Mouse (Mus musculus): ENCODE measurements around the gene Gm3285.

Gm3285 gene

GRCm38 (mm10) chr10:77900126-77900525, 38.4 kb downstream of the Gm3285 start:
- no peak for DNase-seq (ENCODE audit: low spot score in 2 of 2)

GRCm38 (mm10) chr10:77900903-77901818, 39.4 kb downstream of the Gm3285 start:
- DNase-seq (ENCODE audit: low spot score in 2 of 2): no peak

- no peak for DNase-seq (ENCODE audit: low spot score in 2 of 2)
Measured at GRCm38 (mm10) chr10:77901871-77902210, 40.1 kb downstream of the Gm3285 start.

- peak; percentile 4 to 18 for DNase-seq (ENCODE audit: low spot score in 2 of 2)
Measured at GRCm38 (mm10) chr10:77902211-77902893, 40.6 kb downstream of the Gm3285 start, which contains the start of gene Lrrc3. Lrrc3 (minus strand) TSS chr10:77902536.

- no peak for DNase-seq (ENCODE audit: low spot score in 2 of 2)
Measured at GRCm38 (mm10) chr10:77902894-77903715, 41.3 kb downstream of the Gm3285 start.

Data from thymus, postnatal 10 days (tissue).